Mouse (Mus musculus) kidney, postnatal 25 days (tissue): ENCODE results near the gene Olfr520.
"Not testable (repeated sequence)": the region's sequence is repeated elsewhere in the genome, so short reads cannot be mapped to it uniquely, and the experiment has no call there.

Source experiments
- DNase-seq, 2 experiments: peaks; one replicate each; pipeline ENCODE4 v3.0.0; 2021; ENCODE audit warnings: mixed read lengths in 2 of 2

Olfr520 gene

GRCm38 (mm10) chr7:99729973-99730372, at the start of gene Olfr520:
Gene Olfr520 (plus strand): TSS chr7:99730273.
- DNase-seq: no peak

GRCm38 (mm10) chr7:99680771-99681170, 49.3 kb upstream of the Olfr520 start:
- DNase-seq: no peak

GRCm38 (mm10) chr7:99684086-99684485, 46.0 kb upstream of the Olfr520 start:
- DNase-seq: no peak

- no peak for DNase-seq
These were observed 39.3 kb upstream of the Olfr520 start for GRCm38 (mm10) chr7:99690819-99691218.

GRCm38 (mm10) chr7:99692396-99692795, 37.7 kb upstream of the Olfr520 start:
- DNase-seq: no peak

GRCm38 (mm10) chr7:99693387-99693786, 36.7 kb upstream of the Olfr520 start:
- DNase-seq: no peak

GRCm38 (mm10) chr7:99693976-99694375, 36.1 kb upstream of the Olfr520 start:
- no peak for DNase-seq

GRCm38 (mm10) chr7:99694424-99694823, 35.6 kb upstream of the Olfr520 start:
- not testable (repeated sequence) for DNase-seq

GRCm38 (mm10) chr7:99695471-99696057, 34.5 kb upstream of the Olfr520 start:
- no peak for DNase-seq

- no peak for DNase-seq
These were observed 31.5 kb upstream of the Olfr520 start for GRCm38 (mm10) chr7:99698576-99698975.

GRCm38 (mm10) chr7:99699106-99699505, 31.0 kb upstream of the Olfr520 start:
- no peak for DNase-seq

- DNase-seq: peak; percentile 25 to 55
These were observed 30.3 kb upstream of the Olfr520 start for GRCm38 (mm10) chr7:99699709-99700151.

GRCm38 (mm10) chr7:99700641-99701040, 29.4 kb upstream of the Olfr520 start:
- no peak for DNase-seq

GRCm38 (mm10) chr7:99702201-99702600, 27.9 kb upstream of the Olfr520 start:
- peak; percentile 68 to 75 for DNase-seq

- DNase-seq: no peak
These were observed 25.1 kb upstream of the Olfr520 start for GRCm38 (mm10) chr7:99704736-99705519.

GRCm38 (mm10) chr7:99706341-99707037, 23.6 kb upstream of the Olfr520 start:
- peak; percentile 52 to 79 for DNase-seq

- peak; percentile 46 to 66 for DNase-seq
These were observed 23.0 kb upstream of the Olfr520 start for GRCm38 (mm10) chr7:99707038-99707595.

GRCm38 (mm10) chr7:99707671-99708070, 22.4 kb upstream of the Olfr520 start:
- DNase-seq: peak in 1 of 2 experiments; percentile 28

- DNase-seq: no peak
These were observed 21.8 kb upstream of the Olfr520 start for GRCm38 (mm10) chr7:99708301-99708721.

- no peak for DNase-seq
These were observed 21.3 kb upstream of the Olfr520 start for GRCm38 (mm10) chr7:99708750-99709149.

- no peak for DNase-seq
These were observed 20.1 kb upstream of the Olfr520 start for GRCm38 (mm10) chr7:99709992-99710391.

GRCm38 (mm10) chr7:99710476-99710875, 19.6 kb upstream of the Olfr520 start:
- DNase-seq: peak; percentile 60 to 74

- DNase-seq: peak; percentile 31 to 58
These were observed 18.9 kb upstream of the Olfr520 start, which contains the start of gene Slco2b1 for GRCm38 (mm10) chr7:99711166-99711565. Gene Slco2b1 (minus strand): TSS chr7:99711340.
